Mouse (Mus musculus) cerebellum, adult 18-20 months (tissue): ENCODE measurements around the gene Spats2.
"Not testable (repeated sequence)": the region's sequence is repeated elsewhere in the genome, so short reads cannot be mapped to it uniquely, and the experiment has no call there.

ENCODE experiments used
- DNase-seq, 2 experiments: peaks; one replicate each; pipeline ENCODE4 v3.0.0; 2021

Gene Spats2

GRCm38 (mm10) chr15:99151324-99151723, 25.6 kb downstream of the Spats2 start:
- no peak for DNase-seq

DNA sequence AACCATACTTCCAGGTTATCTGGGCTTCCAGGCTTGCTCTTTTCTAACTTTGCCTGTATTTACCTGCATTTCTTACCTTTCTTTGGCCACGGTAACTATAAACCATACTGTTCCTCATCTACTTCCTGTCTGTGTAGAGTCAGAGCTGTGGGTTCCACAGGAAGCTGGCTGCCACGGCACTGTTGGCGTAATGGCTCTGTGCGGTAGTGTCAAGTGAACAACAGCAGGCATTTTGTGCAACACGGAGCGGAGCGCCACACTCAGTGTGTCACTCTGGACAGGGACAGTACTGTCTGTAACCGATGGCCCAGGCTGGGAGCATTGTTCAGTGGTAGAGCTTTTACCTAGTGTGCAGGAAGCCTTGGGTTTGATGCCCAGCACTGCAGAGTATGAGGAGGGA, 27.8 kb downstream of the Spats2 start:
- DNase-seq: no peak

DNA sequence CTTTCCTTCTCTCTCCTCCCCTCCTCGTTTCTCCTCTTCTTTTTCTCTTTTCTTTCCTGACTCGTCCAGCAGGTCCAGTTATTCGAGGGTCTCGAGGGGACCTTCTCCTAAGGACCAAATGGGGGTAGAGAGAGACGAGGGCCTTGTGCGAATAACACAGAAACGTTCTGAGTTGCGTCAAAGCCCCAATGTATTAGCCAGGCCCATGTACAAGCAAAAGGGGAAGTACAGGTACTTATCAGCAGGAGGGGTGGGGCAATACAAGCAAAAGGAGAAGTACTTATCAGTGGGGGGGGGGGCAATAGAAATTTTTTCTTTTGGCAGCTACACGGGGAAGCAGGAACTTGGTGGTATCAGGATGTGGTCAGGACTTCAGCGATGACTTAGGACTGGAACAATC, 28.8 kb downstream of the Spats2 start:
- DNase-seq: not testable (repeated sequence)

GRCm38 (mm10) chr15:99163512-99164365, 38.0 kb downstream of the Spats2 start:
- no peak for DNase-seq

- no peak for DNase-seq
Observed at GRCm38 (mm10) chr15:99172131-99172530, 46.4 kb downstream of the Spats2 start.

GRCm38 (mm10) chr15:99179639-99180038, 53.9 kb downstream of the Spats2 start:
- DNase-seq: no peak

DNA sequence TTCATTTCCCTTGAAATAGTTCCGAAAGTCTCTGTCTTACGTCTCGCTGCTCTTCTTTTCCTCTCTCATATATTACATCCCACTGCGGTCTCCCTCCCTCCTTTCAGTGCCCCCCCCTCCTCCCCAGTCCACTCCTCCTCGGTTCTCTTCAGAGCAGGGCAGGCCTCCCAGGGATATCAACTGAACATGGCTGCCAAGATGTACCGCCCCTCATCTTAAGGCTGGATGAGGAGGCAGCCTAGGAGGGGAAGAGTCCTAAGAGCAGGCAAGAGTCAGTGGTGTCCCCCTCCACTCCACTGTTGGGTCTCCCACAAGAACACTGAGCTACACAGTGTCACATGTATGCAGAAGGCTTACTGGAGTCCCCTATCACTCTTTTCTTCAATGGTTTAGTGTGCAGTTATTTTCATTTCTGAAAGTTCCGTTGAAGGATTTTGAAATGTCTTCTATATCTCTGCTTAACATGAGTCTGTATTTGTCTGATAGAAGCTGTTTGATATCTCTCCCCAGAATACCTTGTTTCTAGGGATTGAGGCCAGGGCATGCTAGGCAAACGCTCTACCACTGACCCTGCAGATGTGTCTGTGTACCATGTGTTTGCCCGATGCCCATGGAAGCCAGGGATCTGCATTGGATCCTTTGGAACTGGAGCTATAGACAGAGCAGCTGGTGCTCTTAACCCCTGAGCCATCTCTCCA, 58.6 kb downstream of the Spats2 start:
- DNase-seq: no peak

DNA sequence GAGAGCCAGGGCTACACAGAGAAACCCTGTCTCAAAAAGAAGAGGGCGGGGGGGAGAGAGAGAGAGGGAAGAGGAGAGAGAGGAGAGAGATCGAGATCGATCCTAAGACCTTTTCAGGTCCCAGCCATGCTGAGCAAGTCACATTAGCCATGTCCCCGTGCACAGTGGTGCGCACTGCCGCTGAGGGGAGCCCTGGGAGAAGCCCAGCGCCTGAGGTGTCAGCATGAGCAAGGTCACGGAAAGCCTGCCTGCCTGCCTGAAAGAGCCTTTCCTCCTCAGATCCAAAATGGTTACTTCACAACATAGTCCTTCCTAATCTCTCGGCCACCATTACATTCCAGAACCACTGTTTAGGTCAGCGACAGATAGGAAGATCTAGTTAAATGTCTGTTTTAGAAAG, 68.6 kb downstream of the Spats2 start:
- DNase-seq: no peak

GRCm38 (mm10) chr15:99195043-99195442, 69.3 kb downstream of the Spats2 start:
- no peak for DNase-seq

- DNase-seq: peak in 1 of 2 experiments; percentile 11
Observed at GRCm38 (mm10) chr15:99198761-99199160, 73.0 kb downstream of the Spats2 start.

DNA sequence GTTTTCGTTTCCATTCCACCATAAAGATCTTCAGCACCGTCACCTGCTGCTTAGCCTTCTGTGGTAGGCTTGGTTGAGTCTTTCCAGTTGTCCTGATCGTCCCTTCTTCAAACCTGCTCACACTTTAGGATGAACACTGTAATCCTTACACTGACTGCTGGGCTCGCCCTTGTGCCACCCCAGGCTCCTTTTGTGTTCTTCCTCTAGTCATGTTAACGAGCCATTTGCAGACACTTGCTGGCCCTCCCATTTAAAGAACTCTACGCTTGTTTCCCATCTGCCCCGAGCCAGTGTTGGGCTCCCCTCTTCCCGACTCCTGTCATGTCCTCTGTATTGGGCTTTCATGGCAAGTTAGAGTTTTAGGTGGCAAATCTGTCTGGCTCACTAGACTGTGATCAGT, 80.2 kb downstream of the Spats2 start:
- DNase-seq: no peak

- no peak for DNase-seq
Observed at GRCm38 (mm10) chr15:99213183-99213582, 87.5 kb downstream of the Spats2 start.

DNA sequence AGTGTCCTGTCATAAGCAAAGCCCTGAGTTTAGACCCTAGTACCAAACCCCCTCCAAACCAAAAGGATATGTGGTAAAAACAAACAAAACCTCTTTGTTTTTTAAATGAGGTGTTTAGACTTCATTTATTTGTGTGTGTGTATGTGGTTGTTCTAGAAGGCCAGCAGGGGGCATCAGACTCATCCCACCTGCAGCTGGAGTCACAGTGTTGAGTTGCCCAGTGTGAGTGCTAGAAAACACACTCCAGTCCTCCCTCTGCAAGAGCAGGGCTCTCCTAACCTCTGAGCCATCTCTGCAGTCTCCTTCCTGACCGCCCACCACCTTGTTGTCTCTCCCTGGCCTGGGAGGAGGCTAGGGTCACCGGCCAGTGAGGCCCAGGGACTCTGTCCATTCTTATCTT, 89.2 kb downstream of the Spats2 start:
- DNase-seq: peak in 1 of 2 experiments; percentile 24

DNA sequence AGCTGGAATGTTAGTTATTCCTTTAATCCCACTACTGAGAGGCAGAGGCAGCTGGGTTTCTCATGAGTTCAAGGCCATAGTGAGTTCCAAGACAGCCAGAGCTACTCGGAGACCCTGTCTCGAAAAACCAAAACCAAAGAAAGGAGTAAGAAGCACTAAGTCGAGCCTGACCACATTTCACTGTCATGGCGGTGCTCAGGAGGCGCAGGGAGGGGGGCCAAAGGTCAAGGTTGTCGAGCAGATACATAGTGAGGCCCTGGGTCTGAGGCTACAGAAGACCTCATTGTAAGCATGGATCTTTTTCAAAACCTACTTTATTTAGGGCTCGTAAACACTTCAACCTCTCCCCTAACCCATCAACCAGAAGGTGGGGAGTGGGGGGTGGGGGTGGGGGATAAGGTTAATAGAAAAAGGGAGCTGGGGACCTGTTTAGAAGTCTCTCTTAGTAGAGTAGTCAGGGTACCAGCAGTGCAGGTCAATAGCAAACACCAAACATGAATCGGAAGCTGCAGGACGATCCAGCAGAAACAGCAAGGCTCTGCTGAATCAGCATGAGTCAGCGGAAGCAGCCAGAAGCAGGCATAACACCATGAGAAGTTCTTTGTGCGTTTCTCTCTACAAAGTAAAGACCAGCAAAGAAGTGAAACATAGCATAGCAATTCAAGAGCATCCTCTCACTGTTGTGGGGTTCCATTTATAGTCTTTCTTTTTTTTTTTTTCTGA, 90.2 kb downstream of the Spats2 start:
- no peak for DNase-seq

DNA sequence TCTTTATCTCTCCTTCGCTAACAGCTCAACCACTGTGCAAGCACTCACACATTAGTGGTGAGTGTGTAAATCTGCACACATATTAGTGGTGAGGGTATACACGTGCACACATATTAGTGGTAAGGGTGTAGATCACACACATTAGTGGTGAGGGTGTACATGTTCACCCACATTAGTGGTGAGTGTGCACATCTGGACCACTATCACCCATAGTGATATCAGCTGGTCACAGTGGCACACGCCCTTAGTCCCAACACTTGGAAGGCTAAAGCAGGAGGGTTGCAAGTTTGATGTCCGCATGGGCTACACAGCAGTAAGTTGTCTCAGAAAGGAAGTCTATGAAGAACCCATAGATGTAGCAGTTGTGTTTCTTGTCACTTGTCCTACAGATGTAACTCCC, 91.9 kb downstream of the Spats2 start:
- no peak for DNase-seq

- DNase-seq: no peak
Observed at GRCm38 (mm10) chr15:99221315-99221952, 95.7 kb downstream of the Spats2 start.

GRCm38 (mm10) chr15:99222794-99223584, 97.3 kb downstream of the Spats2 start:
- DNase-seq: no peak

- peak; percentile 67 to 70 for DNase-seq
Observed at GRCm38 (mm10) chr15:99223585-99224207, 98.0 kb downstream of the Spats2 start.

GRCm38 (mm10) chr15:99224208-99224911, 98.6 kb downstream of the Spats2 start, which contains the start of gene Kcnh3:
Gene Kcnh3, plus strand, starts transcription at chr15:99224861.
- peak; percentile 60 to 66 for DNase-seq

GRCm38 (mm10) chr15:99225081-99225810, 99.5 kb downstream of the Spats2 start:
- DNase-seq: peak in 1 of 2 experiments; percentile 28
